Mouse (Mus musculus) C3H10T1/2 (cell line): Measurements from ENCODE around the gene Slc6a3. TPM values are rescaled to one million over a fixed set of nuclear protein-coding genes. Genes with fewer than 3 reads are reported as not detected.

Experiments
- polyA plus RNA-seq, 2 experiments: library from polyadenylated mRNA; unstranded; fragments of >200 nt; fragmentation: generic; extraction: Trizol; gene quantifications; one replicate each; pipeline ENCODE4 v1.2.1; 2012; ENCODE audit warnings: missing spikeins in 2 of 2

The Slc6a3 gene
- not detected for polyA plus RNA-seq

GRCm38 (mm10) chr13:73536403-73536821 is at the start of gene Slc6a3:
Gene Slc6a3, plus strand, starts transcription at chr13:73536747.

DNA sequence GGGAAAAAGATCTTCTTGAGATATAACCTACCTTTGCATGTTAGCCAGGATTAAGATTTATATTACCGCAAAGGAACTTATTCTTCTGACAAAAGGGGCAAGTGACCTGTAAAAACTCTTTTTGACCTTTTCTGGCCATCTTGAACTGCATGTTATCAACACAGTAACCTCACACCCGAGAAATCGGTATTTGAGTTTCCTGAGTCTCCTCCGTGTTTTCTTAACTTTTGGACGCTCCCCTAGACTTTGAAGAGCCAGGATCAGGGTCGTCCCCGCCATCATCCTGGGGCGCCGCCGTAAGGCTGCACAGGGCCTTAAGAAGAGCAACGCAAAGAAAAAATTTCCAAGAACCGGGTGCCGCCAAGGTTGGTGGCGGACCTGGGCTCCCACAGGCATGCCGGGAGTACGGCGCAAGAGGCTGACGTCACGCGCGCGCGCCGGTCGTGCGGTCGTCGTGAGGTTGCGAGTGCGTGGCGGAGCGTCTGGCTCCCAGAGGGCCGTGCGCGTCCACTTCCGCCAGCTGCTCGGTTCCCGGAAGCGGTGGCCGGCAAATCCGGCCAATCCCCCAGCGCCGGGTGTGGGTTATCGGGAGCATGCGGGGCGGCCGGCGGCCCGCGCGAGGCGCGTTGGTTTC is 67.1 kb downstream of the Slc6a3 start, which contains the start of gene Clptm1l:
Clptm1l (plus strand) TSS at position 485 of the 634 bp plus-strand sequence.

DNA sequence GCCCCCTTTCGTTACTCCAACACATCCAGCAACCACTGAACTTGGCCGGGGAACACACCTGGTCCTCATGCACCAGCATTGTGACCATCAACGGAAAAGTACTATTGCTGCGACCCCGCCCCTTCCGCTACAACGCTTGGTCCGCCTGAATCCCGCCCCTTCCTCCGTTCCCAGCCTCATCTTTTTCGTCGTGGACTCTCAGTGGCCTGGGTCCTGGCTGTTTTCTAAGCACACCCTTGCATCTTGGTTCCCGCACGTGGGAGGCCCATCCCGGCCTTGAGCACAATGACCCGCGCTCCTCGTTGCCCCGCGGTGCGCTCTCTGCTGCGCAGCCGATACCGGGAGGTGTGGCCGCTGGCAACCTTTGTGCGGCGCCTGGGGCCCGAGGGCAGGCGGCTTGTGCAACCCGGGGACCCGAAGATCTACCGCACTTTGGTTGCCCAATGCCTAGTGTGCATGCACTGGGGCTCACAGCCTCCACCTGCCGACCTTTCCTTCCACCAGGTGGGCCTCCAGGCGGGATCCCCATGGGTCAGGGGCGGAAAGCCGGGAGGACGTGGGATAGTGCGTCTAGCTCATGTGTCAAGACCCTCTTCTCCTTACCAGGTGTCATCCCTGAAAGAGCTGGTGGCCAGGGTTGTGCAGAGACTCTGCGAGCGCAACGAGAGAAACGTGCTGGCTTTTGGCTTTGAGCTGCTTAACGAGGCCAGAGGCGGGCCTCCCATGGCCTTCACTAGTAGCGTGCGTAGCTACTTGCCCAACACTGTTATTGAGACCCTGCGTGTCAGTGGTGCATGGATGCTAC is 90.4 kb downstream of the Slc6a3 start, which contains the start of gene Tert:
Tert (plus strand) TSS at position 167 of the 805 bp plus-strand sequence.

Other genes starting within 250 kb of the Slc6a3 start
- 10 to 100 TPM; 43.7 to 59.2 TPM for gene Mrpl36, start 208.2 kb upstream of the Slc6a3 start, polyA plus RNA-seq
- 100 to 1,000 TPM; 238 to 290 TPM for gene Ndufs6, start 208.2 kb upstream of the Slc6a3 start, polyA plus RNA-seq
- 10 to 100 TPM in 1 of 2 experiments, 1 to 10 TPM in 1; 9.9 to 17.4 TPM for gene Lpcat1, start 69.5 kb upstream of the Slc6a3 start, polyA plus RNA-seq
- gene Clptm1l, start 67.3 kb downstream of the Slc6a3 start, polyA plus RNA-seq: 100 to 1,000 TPM; 115 to 134 TPM
- under 1 TPM in 1 of 2 experiments, not detected in 1; 0.05 TPM for gene Tert, start 90.2 kb downstream of the Slc6a3 start, polyA plus RNA-seq
- gene Slc6a18, start 141.3 kb downstream of the Slc6a3 start, polyA plus RNA-seq: not detected
- gene Slc6a19, start 168.1 kb downstream of the Slc6a3 start, polyA plus RNA-seq: under 1 TPM; 0.01 to 0.05 TPM
- gene Slc12a7, start 196.3 kb downstream of the Slc6a3 start, polyA plus RNA-seq: 10 to 100 TPM in 1 of 2 experiments, 1 to 10 TPM in 1; 3.0 to 27.0 TPM